Mouse (Mus musculus) c-Kit-positive CD71-positive TER-119-negative erythroid progenitor cells, embryonic 14.5 days (primary cell): Measurements from ENCODE around the gene Wdr35.
"Not testable (repeated sequence)": the region's sequence is repeated elsewhere in the genome, so short reads cannot be mapped to it uniquely, and the experiment has no call there.

Source experiments
- DNase-seq: peaks from one replicate; pipeline ENCODE4 v3.0.0-alpha.2; 2013; ENCODE audit warnings: low read depth

Gene Wdr35

GRCm38 (mm10) chr12:9007146-9007545, 33.5 kb downstream of the Wdr35 start:
- no peak for DNase-seq

- no peak for DNase-seq
Measured at GRCm38 (mm10) chr12:9007811-9008210, 34.1 kb downstream of the Wdr35 start.

- DNase-seq, result no peak
Measured at GRCm38 (mm10) chr12:9010311-9010710, 36.6 kb downstream of the Wdr35 start.

GRCm38 (mm10) chr12:9016376-9016775, 42.7 kb downstream of the Wdr35 start:
- DNase-seq, result no peak

GRCm38 (mm10) chr12:9020431-9020830, 46.7 kb downstream of the Wdr35 start:
- DNase-seq, result no peak

DNA sequence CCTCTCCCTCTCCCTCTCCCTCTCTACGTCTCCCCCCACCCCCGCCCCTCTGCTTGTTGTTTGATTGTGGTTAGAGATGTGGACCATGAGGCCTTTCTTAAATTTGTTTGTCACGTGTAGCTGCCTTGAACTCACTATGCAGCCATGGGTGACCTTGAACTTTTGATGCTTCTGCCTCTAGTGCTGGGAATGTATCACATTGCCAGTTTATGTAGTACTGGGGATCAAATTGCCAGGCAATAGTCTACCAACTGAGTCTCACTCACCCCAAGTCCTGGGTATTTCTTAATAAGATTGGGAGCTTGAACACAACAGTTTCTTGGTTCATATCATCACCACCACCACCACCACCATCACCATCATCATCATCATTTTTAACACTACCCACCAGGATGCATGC, 47.3 kb downstream of the Wdr35 start:
- DNase-seq, result no peak

DNA sequence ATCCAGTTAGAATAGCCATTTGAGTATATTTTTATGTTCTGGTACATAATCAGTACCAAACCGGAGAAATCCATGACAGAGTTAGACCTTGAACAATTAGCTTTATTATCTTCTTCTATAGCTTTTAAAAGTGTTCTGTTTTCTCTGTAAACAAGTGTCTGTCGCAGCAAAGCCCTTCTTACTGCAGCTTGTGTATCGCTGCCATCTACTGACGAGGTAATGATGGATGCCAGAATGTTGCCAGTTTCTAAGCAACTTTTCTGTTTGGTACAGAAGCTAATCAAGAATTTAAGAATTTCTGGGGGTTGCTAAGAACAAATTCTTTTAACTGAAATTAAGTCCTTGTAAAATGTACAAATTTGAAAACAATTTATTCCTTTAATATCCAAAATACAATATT, 49.3 kb downstream of the Wdr35 start:
- DNase-seq, result no peak

DNA sequence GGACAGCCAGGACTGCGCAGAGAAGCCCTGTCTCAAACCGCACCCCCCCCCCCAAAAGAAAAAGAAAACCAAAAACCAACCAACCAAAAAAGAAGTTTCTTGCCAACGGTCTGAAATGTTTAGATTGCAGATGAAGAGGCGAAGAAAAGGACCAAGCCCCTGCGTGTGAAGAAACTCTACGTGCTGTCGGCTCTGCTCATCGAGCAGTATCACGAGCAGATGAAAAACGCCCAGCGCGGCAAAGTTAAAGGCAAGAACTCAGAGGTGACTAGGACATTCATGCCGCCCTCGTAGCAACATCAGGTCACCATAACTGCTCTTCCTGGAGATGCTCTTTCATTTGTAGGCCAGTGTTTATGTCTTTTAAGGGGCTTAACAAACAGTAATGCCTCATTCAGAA, 50.4 kb downstream of the Wdr35 start:
- DNase-seq, result no peak

DNA sequence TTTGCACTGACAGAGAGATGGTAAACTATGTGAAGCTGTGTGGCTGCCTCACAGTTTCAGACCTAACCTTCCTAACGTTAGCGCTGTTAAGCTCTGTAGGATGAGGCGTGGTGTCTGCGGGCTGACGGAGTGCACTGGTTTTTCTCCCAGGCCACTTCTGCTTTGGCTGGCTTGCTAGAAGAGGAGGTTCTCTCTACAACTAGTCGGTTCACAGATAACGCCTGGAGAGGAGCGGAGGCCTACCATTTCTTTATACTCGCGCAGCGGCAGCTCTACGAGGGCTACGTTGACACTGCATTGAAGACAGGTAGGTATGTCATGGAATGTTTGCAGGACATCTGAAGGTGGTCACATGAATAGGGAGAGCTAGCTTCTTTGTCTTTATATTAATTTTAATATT, 51.0 kb downstream of the Wdr35 start:
- no peak for DNase-seq

GRCm38 (mm10) chr12:9026843-9027242, 53.2 kb downstream of the Wdr35 start:
- DNase-seq, result no peak

GRCm38 (mm10) chr12:9028816-9029215, 55.1 kb downstream of the Wdr35 start:
- not testable (repeated sequence) for DNase-seq

GRCm38 (mm10) chr12:9029506-9029887, 55.8 kb downstream of the Wdr35 start:
- DNase-seq, result no peak

GRCm38 (mm10) chr12:9029888-9030723, 56.4 kb downstream of the Wdr35 start, which contains the start of gene Ttc32:
Gene Ttc32 (plus strand): TSS chr12:9029997.
- peak; percentile 74 for DNase-seq

DNA sequence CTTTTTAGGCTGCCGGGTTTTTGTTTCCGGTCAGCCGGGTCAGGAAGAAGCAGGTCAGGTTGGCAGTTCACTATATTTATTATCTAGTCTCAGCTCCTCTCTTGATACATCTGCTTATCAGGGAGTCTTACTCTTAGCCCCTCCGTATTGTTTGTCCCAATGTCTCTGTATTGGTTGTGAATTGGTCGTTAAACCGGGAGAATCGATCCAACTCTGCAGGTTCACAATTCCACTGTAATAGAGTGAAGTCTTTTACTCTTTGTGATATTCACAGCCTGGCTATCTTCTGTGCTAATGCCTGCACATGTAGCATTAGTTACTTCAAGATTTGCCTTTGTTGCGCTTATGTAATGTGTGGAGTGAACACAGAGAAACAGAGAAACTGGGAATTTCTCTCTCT, 57.5 kb downstream of the Wdr35 start:
- no peak for DNase-seq

DNA sequence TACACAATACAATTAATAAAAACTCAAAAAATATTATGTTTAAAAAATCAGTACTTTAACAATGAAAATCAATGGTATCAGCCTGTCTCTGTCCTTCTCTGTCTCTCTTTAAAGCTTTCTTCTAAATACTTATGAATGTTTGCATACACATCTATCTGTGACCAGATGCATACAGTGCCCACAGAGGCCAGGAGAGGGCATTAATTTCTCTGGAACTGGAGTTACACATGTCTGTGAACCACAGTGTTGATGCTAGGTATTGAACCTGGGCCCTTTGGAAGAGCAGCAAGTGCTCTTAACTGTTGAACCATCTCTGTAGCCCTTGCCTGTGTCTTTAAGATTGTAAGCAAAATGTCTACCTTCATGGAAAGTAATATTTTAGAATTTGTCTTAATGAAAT, 59.4 kb downstream of the Wdr35 start:
- DNase-seq, result no peak

DNA sequence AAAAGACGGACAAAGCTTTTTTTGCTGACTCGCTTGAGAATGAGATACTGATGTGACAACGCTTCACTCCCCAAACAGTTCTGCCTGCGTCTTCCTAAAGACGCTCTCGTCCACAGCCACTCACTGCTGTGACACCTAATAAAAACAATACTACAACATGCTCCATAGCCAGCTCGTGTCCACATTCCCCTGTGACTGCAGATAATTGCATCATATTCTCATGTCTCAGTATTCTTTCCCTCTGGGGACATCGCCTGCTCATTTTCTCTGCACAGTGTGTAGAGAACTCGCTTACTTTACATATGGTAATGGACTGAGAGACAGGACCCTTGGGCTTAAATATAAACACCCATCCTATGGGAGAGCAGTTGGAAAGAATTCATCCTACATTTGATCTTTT, 62.7 kb downstream of the Wdr35 start:
- DNase-seq, result no peak

DNA sequence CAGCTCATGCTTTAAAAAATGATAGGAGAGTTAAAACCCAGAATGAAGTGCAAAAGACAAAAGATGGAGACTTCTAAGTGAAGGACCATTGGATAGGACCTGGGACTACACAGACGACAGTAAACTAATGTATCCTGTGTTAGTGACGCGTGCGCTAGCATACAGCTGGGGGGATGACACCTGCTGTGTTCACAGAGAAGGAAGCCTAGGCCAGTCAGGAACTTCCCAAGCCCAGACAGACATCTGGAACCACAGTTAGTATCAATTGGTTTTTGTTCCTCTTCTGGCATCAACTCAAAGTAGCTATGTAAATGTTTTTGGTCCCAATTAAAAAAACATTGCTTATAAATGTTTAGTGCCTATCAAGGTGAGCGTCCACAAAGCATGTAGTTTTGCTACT, 66.5 kb downstream of the Wdr35 start:
- DNase-seq, result no peak

DNA sequence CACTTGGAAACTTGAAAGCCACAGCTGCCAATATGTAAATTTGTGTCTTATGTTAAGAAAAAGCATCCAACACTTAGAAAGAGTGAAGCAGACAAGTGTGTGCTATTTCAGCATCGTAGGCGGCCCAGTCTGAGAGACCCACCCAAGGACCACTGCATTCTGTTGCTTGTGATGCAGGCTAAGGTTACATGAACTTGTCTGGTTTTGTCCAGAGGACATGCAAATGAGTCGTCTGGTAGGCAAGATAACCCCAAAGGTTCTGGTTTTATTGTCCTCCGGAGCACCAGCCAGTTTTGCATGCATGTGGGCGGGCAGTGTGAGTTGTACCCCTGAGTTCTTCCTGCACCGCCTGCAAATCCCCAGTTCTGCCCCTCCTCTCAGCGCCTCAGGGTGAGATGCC, 67.0 kb downstream of the Wdr35 start:
- DNase-seq, result no peak

DNA sequence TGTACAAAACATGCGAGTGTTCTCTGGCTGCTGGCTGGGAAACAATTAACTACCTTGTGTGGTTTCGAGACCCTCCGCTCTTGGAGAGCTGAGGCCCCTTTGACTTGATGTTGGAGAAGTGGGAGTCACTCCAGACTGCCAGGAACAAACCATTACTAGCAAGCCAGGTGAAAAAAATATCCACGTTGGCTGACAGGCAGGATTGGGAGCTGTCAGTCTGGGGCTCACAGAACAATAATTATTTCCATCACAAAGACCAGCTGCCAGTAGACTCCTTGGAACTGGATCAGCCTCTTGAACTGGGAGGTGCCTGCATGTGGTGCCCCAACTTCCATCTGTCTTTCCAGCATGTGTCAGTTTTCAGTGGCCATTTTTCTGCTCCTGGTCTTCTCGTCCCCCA, 68.6 kb downstream of the Wdr35 start:
- DNase-seq, result no peak

DNA sequence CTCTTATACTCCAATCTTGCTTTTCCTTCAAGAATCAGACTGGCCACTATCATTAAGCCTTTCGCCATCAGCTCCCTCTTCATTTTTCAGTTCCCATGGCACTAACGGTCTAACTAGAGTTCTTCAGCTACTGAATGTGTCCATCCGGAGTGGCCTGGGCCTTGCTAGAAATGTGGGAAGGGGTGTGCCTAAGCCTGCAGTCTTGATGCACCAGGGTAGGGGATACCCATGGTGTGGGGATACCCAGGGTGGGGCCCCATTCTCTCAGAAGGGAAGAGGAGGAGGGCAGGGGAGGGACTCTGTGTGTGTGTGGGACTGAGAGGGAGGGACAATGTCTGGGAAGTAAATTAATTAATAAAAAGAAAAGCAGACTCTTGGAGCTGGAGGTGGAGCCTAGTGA, 69.1 kb downstream of the Wdr35 start:
- DNase-seq, result no peak

- DNase-seq, result no peak
Measured at GRCm38 (mm10) chr12:9044666-9045065, 71.0 kb downstream of the Wdr35 start.

GRCm38 (mm10) chr12:9046674-9047073, 73.0 kb downstream of the Wdr35 start:
- DNase-seq, result no peak

- no peak for DNase-seq
Measured at GRCm38 (mm10) chr12:9048090-9048489, 74.4 kb downstream of the Wdr35 start.

DNA sequence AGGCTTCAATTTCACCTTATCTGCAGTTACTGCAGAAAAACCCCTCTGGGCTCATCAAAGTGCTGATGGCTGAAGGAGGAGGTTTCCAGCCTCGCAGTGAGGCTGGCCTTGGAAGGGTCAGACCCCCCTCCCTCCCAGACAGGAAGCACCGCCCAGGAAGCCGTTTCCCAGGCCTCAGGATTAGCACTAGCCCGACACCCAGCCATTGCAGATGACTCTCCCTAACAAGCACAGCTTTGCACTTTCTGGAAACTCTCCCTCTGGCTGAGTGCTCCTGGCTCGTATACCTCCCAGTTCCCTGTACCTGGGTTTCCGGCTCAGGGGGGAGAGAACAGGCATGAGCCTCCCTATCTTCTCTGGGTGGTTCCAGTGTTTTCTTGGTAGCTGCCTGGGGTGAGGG, 77.1 kb downstream of the Wdr35 start:
- DNase-seq, result no peak
